Mouse (Mus musculus) CH12.LX (cell line): ENCODE results near the gene Kera.

ENCODE experiments used
- CHD1 ChIP-seq: IDR thresholded peaks from 2 replicates; pipeline ENCODE4 v1.6.1; 2012; ENCODE audit warnings: low read depth, low read length, improper control_type of control experiment, inconsistent platforms
- CTCF ChIP-seq, 2 experiments: IDR thresholded peaks in 1 of 2; conservative IDR thresholded peaks in 1 of 2; 2 replicates each; pipeline ENCODE4 v1.5.1; 2011 to 2012; ENCODE audit warnings: low read depth in 2 of 2, low read length in 2 of 2, improper control_type of control experiment in 1 of 2, inconsistent platforms in 1 of 2, mild to moderate bottlenecking in 1 of 2, moderate library complexity in 1 of 2
- HCFC1 ChIP-seq: IDR thresholded peaks from 2 replicates; pipeline ENCODE4 v1.6.1; 2012; ENCODE audit warnings: low read depth, mild to moderate bottlenecking, inconsistent platforms, low read length, improper control_type of control experiment
- POLR2AphosphoS2 ChIP-seq: IDR thresholded peaks from 2 replicates; pipeline ENCODE4 v1.6.1; 2011; ENCODE audit warnings: low read depth, low read length, improper control_type of control experiment

- TF ChIP-seq CTCF (conservative IDR thresholded peaks at IDR 0.05 in 1 of 2, IDR thresholded peaks at IDR 0.05 in 1 of 2; ENCODE audit: low read depth in 2 of 2, low read length in 2 of 2): no peak
- TF ChIP-seq POLR2AphosphoS2: no peak
- no peak for TF ChIP-seq CHD1
- no peak for TF ChIP-seq HCFC1
Measured at GRCm38 (mm10) chr10:97595680-97596079, 11.0 kb upstream of the Kera start.
